Mouse (Mus musculus) stomach, embryonic 14.5 days (tissue): Measurements from ENCODE around the gene Xrcc1. TPM values are rescaled to one million over a fixed set of nuclear protein-coding genes. Genes with fewer than 3 reads are reported as not detected.

ENCODE experiments used
- ATAC-seq: fragments of 200-750 bp; cut with Nextera tagmentation; 2 replicates; pipeline ENCODE4 v1.8.0; 2017; ENCODE audit warnings: low read depth, moderate TSS enrichment; ENCODE audit not compliant: insufficient number of reproducible peaks, insufficient read depth, low FRiP score
- H3K27ac ChIP-seq: fragments of 300-500 bp; sonication (generic); 2 replicates; pipeline ENCODE4 v1.5.1; 2014; ENCODE audit warnings: mild to moderate bottlenecking, low read length, moderate library complexity, mixed read lengths
- H3K27me3 ChIP-seq: fragments of 300-500 bp; sonication (generic); 2 replicates; pipeline ENCODE4 v1.6.1; 2014; ENCODE audit warnings: low read length, control low read depth, mixed read lengths; ENCODE audit not compliant: control insufficient read depth, insufficient read depth
- H3K36me3 ChIP-seq: fragments of 300-500 bp; sonication (generic); 2 replicates; pipeline ENCODE4 v1.6.1; 2014; ENCODE audit warnings: mild to moderate bottlenecking, control low read depth, low read length, moderate library complexity, mixed read lengths; ENCODE audit not compliant: control insufficient read depth, insufficient read depth
- H3K4me1 ChIP-seq: fragments of 300-500 bp; sonication (generic); 2 replicates; pipeline ENCODE4 v1.6.1; 2014; ENCODE audit warnings: low read length, control low read depth, mixed read lengths; ENCODE audit not compliant: control insufficient read depth, insufficient read depth
- H3K4me2 ChIP-seq: fragments of 300-500 bp; sonication (generic); replicated peaks from 2 replicates; pipeline ENCODE4 v1.6.1; 2014; ENCODE audit warnings: low read depth, low read length, control low read depth
- H3K4me3 ChIP-seq: fragments of 300-500 bp; sonication (generic); 2 replicates; pipeline ENCODE4 v1.5.1; 2014; ENCODE audit warnings: low read depth, low read length, control low read depth
- H3K9ac ChIP-seq: fragments of 300-500 bp; sonication (generic); replicated peaks from 2 replicates; pipeline ENCODE4 v1.6.1; 2014; ENCODE audit warnings: low read depth, mild to moderate bottlenecking, control low read depth, low read length, moderate library complexity, mixed read lengths
- H3K9me3 ChIP-seq: fragments of 300-500 bp; sonication (generic); 2 replicates; pipeline ENCODE4 v1.6.1; 2016; ENCODE audit warnings: low read depth, low read length, control low read depth; ENCODE audit not compliant: control insufficient read depth
- WGBS: fragments of 180-500 bp; shearing (Covaris S2); extraction: QIAGEN DNeasy Blood & Tissue Kit; methylation state at CpG from one replicate; pipeline ENCODE4 v1.1.7; 2014; 5-methylcytosine and 5-hydroxymethylcytosine counted together
- polyA plus RNA-seq: library from polyadenylated mRNA; unstranded; fragments of >200 nt; fragmentation: Nextera tagmentation; extraction: Ambion mirVana; gene quantifications from 2 replicates; pipeline ENCODE4 v1.2.1, GENCODE M21; 2014

Xrcc1 gene
- polyA plus RNA-seq, 1 experiment from 2014 or later: 110 TPM

DNA sequence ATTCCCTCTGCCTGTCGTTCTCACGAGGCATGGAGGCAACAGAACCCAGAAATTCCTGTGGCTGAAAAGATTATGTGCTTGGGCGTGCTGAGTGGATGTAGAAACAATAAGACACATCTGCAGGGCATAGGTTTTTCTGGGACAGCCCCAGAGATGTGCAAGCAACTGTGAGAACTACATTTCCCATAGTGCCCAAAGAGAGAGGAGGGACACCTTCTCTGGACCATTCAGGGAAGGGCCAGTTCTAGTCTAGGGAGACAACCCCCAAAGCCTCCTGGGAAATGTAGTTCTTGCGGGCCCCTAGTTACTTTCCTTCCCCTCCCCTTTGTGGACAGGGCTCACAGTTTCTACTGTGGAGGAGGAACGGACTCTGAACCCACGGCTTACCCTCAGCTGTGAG, 61.9 kb downstream of the Xrcc1 start:
- Histone ChIP-seq H3K4me1 (peaks cover 12% of the 10 kb centered on the region; the same call in 1 of the 2 replicates), H3K4me3 (no peak overlapping the region), H3K4me2 (no peak overlapping the region), H3K36me3 (no peaks in the 10 kb centered on the region), H3K9me3 (no peaks in the 10 kb centered on the region), H3K27me3 (0 out of 2 replicates have a peak, but pooled peaks cover 14% of the 10 kb centered on the region), H3K9ac (no peak overlapping the region), H3K27ac (no peak overlapping the region)
- 46% methylated on average over 6 of the region's 6 CpGs for WGBS
- ATAC-seq: peak; percentile 54

DNA sequence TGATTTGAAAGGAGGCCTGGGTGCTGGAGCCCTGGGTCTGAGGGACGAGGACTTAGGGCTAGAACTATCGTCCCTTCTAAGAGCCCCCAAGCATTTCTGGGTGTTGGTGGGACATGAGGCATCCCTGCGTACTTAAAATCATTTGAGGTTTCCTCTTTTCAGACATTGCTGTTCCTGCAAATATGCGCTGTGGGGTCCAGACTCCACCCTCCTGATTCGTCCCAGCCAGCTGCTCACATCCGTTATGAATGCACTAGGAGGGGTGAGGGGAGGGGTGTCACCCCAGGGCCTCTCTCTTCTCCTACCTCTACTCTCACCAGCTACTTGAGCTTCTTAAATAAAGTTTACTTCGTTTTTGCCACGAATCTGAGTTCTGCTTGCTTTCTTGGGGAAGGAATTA, 62.5 kb downstream of the Xrcc1 start:
- H3K36me3 ChIP-seq: no peaks in the 10 kb centered on the region
- H3K4me1 ChIP-seq: peaks cover 12% of the 10 kb centered on the region; the same call in 1 of the 2 replicates
- ATAC-seq: no peak
- no peak overlapping the region for H3K4me2 ChIP-seq
- H3K9ac ChIP-seq: no peak overlapping the region
- no peak overlapping the region for H3K4me3 ChIP-seq
- WGBS: 67% methylated on average over 8 of the region's 8 CpGs
- H3K9me3 ChIP-seq: no peaks in the 10 kb centered on the region
- H3K27me3 ChIP-seq: peaks cover 19% of the 10 kb centered on the region; the same call in 1 of the 2 replicates
- H3K27ac ChIP-seq: no peak overlapping the region

DNA sequence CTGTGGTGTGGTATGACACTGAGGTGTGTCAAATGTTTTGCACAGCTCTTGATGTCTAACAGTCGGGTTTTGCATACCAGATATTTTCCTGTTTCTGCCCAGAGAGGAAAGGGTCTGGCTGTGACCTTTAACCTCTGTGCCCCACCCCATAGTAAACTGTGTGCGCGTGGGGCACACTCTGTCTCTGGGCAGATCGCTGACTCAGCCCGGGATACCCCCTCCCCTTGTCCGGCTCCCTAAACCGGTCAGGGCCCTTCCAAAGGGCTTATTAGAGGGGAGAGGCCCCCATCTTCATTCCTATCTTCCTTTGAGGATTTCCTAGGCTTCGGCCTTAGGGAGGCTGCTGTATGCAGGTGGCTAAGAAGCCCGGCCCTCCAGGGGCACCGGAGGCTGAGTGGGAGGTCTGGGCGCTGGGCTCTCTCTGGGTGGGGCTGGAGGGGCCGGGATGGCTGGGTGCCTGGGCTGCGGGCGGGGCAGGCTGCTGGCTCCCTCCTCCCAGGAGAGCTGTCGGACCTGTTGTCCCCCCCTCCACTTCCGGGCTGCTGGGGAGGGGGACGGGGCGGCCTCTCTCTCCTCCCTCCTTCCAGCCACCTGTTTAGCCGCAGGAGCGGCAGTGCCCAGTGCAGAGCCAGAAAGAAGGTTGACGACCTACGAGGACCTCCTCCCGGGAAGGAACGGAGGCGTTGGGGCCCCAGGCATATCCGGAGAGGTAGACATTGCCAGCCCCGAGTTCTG, 64.2 kb downstream of the Xrcc1 start, which contains the start of gene Phldb3:
Phldb3 (plus strand) TSS at position 620 of the 735 bp plus-strand sequence.
- Histone ChIP-seq H3K27ac (peak within 1 kb of the TSS; percentile 82), H3K27me3 (peaks cover 19% of the 10 kb centered on the region; the same call in 1 of the 2 replicates), H3K4me3 (peak within 1 kb of the TSS; percentile 43), H3K4me1 (peaks cover 12% of the 10 kb centered on the region; the same call in 1 of the 2 replicates), H3K9ac (0 out of 2 replicates have a peak within 1 kb of the TSS, but pooled peaks have one; percentile 25), H3K36me3 (no peaks in the 10 kb centered on the region), H3K4me2 (peak within 1 kb of the TSS; percentile 78), H3K9me3 (no peaks in the 10 kb centered on the region)
- WGBS: 3% methylated on average over 27 of the region's 27 CpGs
- ATAC-seq: peak; percentile 62

DNA sequence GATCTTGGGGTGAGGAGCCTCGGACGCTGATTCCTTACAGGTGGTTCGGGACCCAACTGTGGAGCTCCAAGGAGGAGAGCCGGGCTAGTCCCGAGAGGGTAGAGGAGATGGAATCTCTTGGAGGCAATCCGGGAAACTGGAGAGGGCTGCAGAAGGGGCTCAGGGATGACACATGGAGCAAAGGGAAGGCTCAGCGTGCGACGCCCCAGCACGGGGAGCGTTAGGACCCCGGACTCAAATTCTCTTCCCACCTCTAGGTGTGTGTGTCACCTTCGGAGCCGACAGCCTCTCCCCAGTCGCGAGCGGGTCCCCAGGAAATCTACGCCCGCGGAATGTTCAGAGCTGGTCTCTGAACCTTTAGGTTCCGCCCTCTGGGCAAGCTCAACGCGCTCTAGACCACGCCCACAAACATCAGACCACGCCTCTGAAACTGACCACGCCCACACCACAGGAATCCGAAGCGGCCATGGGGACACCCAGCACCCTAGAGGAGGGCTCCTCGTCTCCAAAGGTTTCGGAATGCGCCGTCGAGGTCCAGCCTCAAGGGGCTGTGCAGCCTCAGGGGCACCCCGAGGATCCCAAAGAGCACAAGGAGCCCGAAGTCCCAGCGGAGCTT, 64.9 kb downstream of the Xrcc1 start:
- WGBS: under 1% methylated on average over 36 of the region's 36 CpGs
- Histone ChIP-seq H3K9ac (0 out of 2 replicates have a peak overlapping the region, but pooled peaks have one; percentile 25), H3K4me1 (peaks cover 12% of the 10 kb centered on the region; the same call in 1 of the 2 replicates), H3K27me3 (peaks cover 19% of the 10 kb centered on the region; the same call in 1 of the 2 replicates), H3K27ac (peak overlapping the region; percentile 82), H3K9me3 (no peaks in the 10 kb centered on the region), H3K4me3 (peak overlapping the region; percentile 43), H3K36me3 (no peaks in the 10 kb centered on the region), H3K4me2 (peak overlapping the region; percentile 78)
- ATAC-seq: peak; percentile 66

DNA sequence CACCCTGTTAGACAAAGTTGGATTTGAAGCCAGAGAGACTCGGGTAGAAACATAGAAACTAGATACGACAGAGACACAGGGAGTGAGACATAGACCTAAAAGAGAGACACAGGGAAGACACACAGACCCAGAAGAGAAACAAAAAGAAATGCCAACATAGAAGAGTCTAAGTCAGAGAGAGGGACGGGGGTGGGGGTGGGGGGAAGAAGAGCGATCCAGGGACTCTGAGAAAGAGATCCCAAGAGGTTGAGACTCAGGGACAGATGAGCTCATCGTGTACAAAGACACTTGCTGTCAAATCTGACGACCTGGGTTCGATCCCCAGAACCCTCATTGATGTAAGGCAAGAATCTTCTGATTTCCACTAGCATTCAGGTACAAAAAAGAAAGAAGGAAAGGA, 65.6 kb downstream of the Xrcc1 start:
- no peaks in the 10 kb centered on the region for H3K36me3 ChIP-seq
- WGBS: 9% methylated on average over 7 of the region's 7 CpGs
- H3K9ac ChIP-seq: 0 out of 2 replicates have a peak overlapping the region, but pooled peaks have one; percentile 18
- peak overlapping the region; percentile 78 for H3K4me2 ChIP-seq
- H3K9me3 ChIP-seq: no peaks in the 10 kb centered on the region
- H3K4me3 ChIP-seq: peak overlapping the region; percentile 43
- no peak overlapping the region for H3K27ac ChIP-seq
- peaks cover 12% of the 10 kb centered on the region; the same call in 1 of the 2 replicates for H3K4me1 ChIP-seq
- peaks cover 19% of the 10 kb centered on the region; the same call in 1 of the 2 replicates for H3K27me3 ChIP-seq
- no peak for ATAC-seq

DNA sequence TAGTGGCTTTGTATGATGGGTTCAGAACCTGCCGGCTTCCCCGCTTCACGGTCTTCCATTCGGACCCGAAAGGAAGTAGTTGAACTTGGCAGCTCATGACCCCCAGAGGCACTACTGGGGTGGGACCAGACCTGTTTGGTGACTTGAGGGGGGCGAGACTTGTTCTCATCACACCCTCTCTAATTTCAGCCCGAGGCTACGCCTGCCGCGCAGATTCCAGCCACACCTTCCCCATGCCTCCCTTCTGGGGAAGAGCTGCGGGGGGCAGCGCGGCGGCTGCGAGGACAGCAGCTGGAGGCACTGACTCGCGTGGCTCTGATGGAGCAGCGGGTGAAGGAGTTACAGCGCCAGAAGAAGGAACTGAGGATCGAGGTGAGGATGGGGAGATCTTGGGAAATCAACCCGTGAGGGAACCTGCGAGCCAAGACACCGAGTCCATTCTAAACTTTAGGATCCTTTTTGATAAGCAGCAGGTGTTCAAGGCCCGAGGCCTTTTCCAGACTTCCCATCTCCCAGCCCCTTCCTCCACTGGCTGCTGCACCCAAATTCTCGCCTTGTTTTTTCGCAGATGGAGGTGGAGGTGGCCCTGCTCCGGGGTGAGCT, 66.3 kb downstream of the Xrcc1 start:
- peaks cover 12% of the 10 kb centered on the region; the same call in 1 of the 2 replicates for H3K4me1 ChIP-seq
- peak overlapping the region; percentile 40 for H3K4me2 ChIP-seq
- peak overlapping the region; percentile 43 for H3K4me3 ChIP-seq
- H3K27me3 ChIP-seq: peaks cover 19% of the 10 kb centered on the region; the same call in 1 of the 2 replicates
- no peak for ATAC-seq
- no peaks in the 10 kb centered on the region; the same call in 1 of the 2 replicates for H3K36me3 ChIP-seq
- no peak overlapping the region for H3K27ac ChIP-seq
- H3K9ac ChIP-seq: no peak overlapping the region
- no peaks in the 10 kb centered on the region for H3K9me3 ChIP-seq
- 4% methylated on average over 27 of the region's 27 CpGs for WGBS

DNA sequence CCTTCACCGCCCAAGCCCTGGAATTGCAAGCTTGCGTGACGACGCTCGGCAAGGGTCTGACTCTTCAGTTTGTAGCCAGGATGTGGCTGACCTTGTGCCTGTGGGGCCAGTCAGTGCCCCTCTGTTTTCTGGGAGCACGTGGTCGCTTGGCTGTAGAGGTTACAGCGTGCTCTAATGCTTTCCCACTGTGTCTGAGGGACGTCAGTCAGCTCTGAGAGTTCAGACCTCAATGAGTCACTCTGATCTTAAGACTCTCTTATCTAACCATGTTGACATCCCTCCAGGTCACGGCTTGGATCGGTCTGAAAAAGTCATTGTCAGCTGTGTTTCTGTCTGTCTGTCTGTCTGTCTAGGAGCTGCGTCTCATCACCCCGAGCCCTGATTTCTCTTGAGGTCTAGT, 68.7 kb downstream of the Xrcc1 start:
- H3K36me3 ChIP-seq: no peaks in the 10 kb centered on the region; the same call in 1 of the 2 replicates
- H3K27ac ChIP-seq: no peak overlapping the region
- no peak for ATAC-seq
- H3K4me3 ChIP-seq: no peak overlapping the region
- H3K9ac ChIP-seq: no peak overlapping the region
- peaks cover 19% of the 10 kb centered on the region; the same call in 1 of the 2 replicates for H3K27me3 ChIP-seq
- H3K4me1 ChIP-seq: peaks cover 12% of the 10 kb centered on the region; the same call in 1 of the 2 replicates
- H3K4me2 ChIP-seq: no peak overlapping the region
- WGBS: 69% methylated on average over 13 of the region's 13 CpGs
- no peaks in the 10 kb centered on the region for H3K9me3 ChIP-seq

DNA sequence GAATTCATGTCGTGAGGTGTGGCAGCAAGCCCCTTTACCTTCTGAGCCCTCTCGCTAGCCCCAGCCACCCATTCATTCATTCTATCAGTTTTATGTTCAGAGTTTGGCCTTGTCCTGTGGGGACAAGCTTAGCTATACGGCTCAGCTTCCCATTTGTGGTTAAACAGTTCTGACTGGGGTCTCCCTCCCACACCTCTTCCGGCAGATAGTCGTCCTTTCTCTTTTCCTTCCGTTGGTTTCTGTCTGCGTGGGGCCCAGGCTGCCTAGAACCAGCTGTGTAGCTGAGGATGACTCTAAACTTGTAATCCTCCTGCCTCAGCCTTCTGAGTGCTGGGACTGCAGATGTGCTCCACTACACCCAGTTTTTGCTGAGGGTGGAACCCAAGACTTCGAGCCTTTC, 71.7 kb downstream of the Xrcc1 start:
- no peaks in the 10 kb centered on the region for H3K4me1 ChIP-seq
- no peak overlapping the region for H3K27ac ChIP-seq
- H3K36me3 ChIP-seq: no peaks in the 10 kb centered on the region; the same call in 1 of the 2 replicates
- H3K9ac ChIP-seq: no peak overlapping the region
- H3K4me2 ChIP-seq: no peak overlapping the region
- ATAC-seq: no peak
- peaks cover 5% of the 10 kb centered on the region; the same call in 1 of the 2 replicates for H3K27me3 ChIP-seq
- no peaks in the 10 kb centered on the region for H3K9me3 ChIP-seq
- H3K4me3 ChIP-seq: no peak overlapping the region
- 81% methylated on average over 8 of the region's 8 CpGs for WGBS
